Mouse (Mus musculus) limb, embryonic 11.5 days (tissue): ENCODE results near the gene Tnfaip2. TPM values are rescaled to one million over a fixed set of nuclear protein-coding genes. Genes with fewer than 3 reads are reported as not detected.

Experiments used
- ATAC-seq: fragments of 200-750 bp; cut with Nextera tagmentation; 2 replicates; pipeline ENCODE4 v1.8.0; 2017; ENCODE audit warnings: low read depth; ENCODE audit not compliant: insufficient number of reproducible peaks, low FRiP score, low TSS enrichment
- DNase-seq: peaks from one replicate; pipeline ENCODE4 v3.0.0-alpha.2; 2015; ENCODE audit warnings: low spot score
- H3K27ac ChIP-seq: fragments of 300-500 bp; sonication (generic); replicated peaks from 2 replicates; pipeline ENCODE4 v1.5.1; 2014; ENCODE audit warnings: low read depth, mild to moderate bottlenecking, low read length
- H3K27me3 ChIP-seq: fragments of 300-500 bp; sonication (generic); 2 replicates; pipeline ENCODE4 v1.6.1; 2014; ENCODE audit warnings: mild to moderate bottlenecking, low read length, mixed read lengths; ENCODE audit not compliant: control insufficient read depth, insufficient read depth
- H3K36me3 ChIP-seq: fragments of 300-500 bp; sonication (generic); 2 replicates; pipeline ENCODE4 v1.6.1; 2014; ENCODE audit warnings: mild to moderate bottlenecking, low read length, moderate library complexity, mixed read lengths; ENCODE audit not compliant: control insufficient read depth, insufficient read depth
- H3K4me1 ChIP-seq: fragments of 300-500 bp; sonication (generic); 2 replicates; pipeline ENCODE4 v1.6.1; 2014; ENCODE audit warnings: low read length, mixed read lengths; ENCODE audit not compliant: control insufficient read depth, insufficient read depth
- H3K4me2 ChIP-seq: fragments of 300-500 bp; sonication (generic); 2 replicates; pipeline ENCODE4 v1.6.1; 2014; ENCODE audit warnings: low read depth, mild to moderate bottlenecking, moderate library complexity; ENCODE audit not compliant: severe bottlenecking
- H3K4me3 ChIP-seq: fragments of 300-500 bp; sonication (generic); 2 replicates; pipeline ENCODE4 v1.5.1; 2014; ENCODE audit warnings: low read depth, low read length
- H3K9ac ChIP-seq: fragments of 300-500 bp; sonication (generic); 2 replicates; pipeline ENCODE4 v1.6.1; 2014; ENCODE audit warnings: mild to moderate bottlenecking, low read length
- H3K9me3 ChIP-seq: fragments of 300-500 bp; sonication (generic); 2 replicates; pipeline ENCODE4 v1.6.1; 2016; ENCODE audit warnings: low read length; ENCODE audit not compliant: control insufficient read depth
- WGBS: fragments of 180-500 bp; shearing (Covaris S2); extraction: QIAGEN DNeasy Blood & Tissue Kit; methylation state at CpG from one replicate; pipeline ENCODE4 v1.1.7; 2014; 5-methylcytosine and 5-hydroxymethylcytosine counted together
- polyA plus RNA-seq: library from polyadenylated mRNA; unstranded; fragments of >200 nt; fragmentation: Nextera tagmentation; extraction: Ambion mirVana; gene quantifications from 2 replicates; pipeline ENCODE4 v1.2.1, GENCODE M21; 2014

Tnfaip2 gene
- polyA plus RNA-seq, 1 experiment from 2014 or later, result 3.1 TPM

- Histone ChIP-seq H3K27me3 (peaks cover 20% of the 10 kb centered on the region), H3K27ac (no peak overlapping the region), H3K9me3 (no peaks in the 10 kb centered on the region), H3K4me3 (peak overlapping the region; percentile 23), H3K36me3 (no peaks in the 10 kb centered on the region), H3K4me1 (peaks cover 17% of the 10 kb centered on the region), H3K4me2 (peak overlapping the region; percentile 47), H3K9ac (0 out of 2 replicates have a peak overlapping the region, but pooled peaks have one; percentile 27)
- DNase-seq (no peak), ATAC-seq (0 out of 2 replicates have a peak, but pooled peaks have one; percentile 1)
- 16% methylated on average over 12 of the region's 12 CpGs for WGBS
Observed at GRCm38 (mm10) chr12:111412581-111413284, 29.5 kb upstream of the Tnfaip2 start.

GRCm38 (mm10) chr12:111413300-111413699 lies 29.0 kb upstream of the Tnfaip2 start:
- WGBS, result 1% methylated on average over 21 of the region's 21 CpGs
- Histone ChIP-seq H3K9me3 (no peaks in the 10 kb centered on the region), H3K27me3 (peaks cover 18% of the 10 kb centered on the region), H3K4me3 (peak overlapping the region; percentile 23), H3K27ac (no peak overlapping the region), H3K4me1 (peaks cover 17% of the 10 kb centered on the region), H3K9ac (0 out of 2 replicates have a peak overlapping the region, but pooled peaks have one; percentile 27), H3K4me2 (peak overlapping the region; percentile 47), H3K36me3 (no peaks in the 10 kb centered on the region)
- peak; percentile 71 for ATAC-seq
- DNase-seq, result peak; percentile 95

GRCm38 (mm10) chr12:111416921-111417779 lies 25.1 kb upstream of the Tnfaip2 start, which contains the start of gene Exoc3l4:
TSS of gene Exoc3l4 (plus strand) at chr12:111417017.
- Histone ChIP-seq H3K27ac (no peak within 1 kb of the TSS), H3K4me1 (peaks cover 17% of the 10 kb centered on the region)
- ATAC-seq, result peak; percentile 45; the same call in 1 of the 2 replicates

GRCm38 (mm10) chr12:111419918-111420317 lies 22.4 kb upstream of the Tnfaip2 start:
- Histone ChIP-seq H3K36me3 (no peaks in the 10 kb centered on the region), H3K9ac (no peak overlapping the region), H3K27me3 (peaks cover 38% of the 10 kb centered on the region), H3K4me1 (peaks cover 21% of the 10 kb centered on the region; the same call in 1 of the 2 replicates), H3K27ac (no peak overlapping the region), H3K9me3 (no peaks in the 10 kb centered on the region), H3K4me2 (no peak overlapping the region), H3K4me3 (no peak overlapping the region)
- DNase-seq (no peak), ATAC-seq (no peak)
- WGBS, result 73% methylated on average over 5 of the region's 5 CpGs

More at GRCm38 (mm10) chr12:111416921-111417779, 25.1 kb upstream of the Tnfaip2 start, which contains the start of gene Exoc3l4:
- peak; percentile 55 for DNase-seq
- Histone ChIP-seq H3K27me3 (peaks cover 10% of the 10 kb centered on the region), H3K9ac (peak within 1 kb of the TSS; percentile 3; the same call in 1 of the 2 replicates), H3K4me2 (peak within 1 kb of the TSS; percentile 51), H3K9me3 (no peaks in the 10 kb centered on the region), H3K4me3 (0 out of 2 replicates have a peak within 1 kb of the TSS, but pooled peaks have one; percentile 12), H3K36me3 (no peaks in the 10 kb centered on the region)
- 3% methylated on average over 17 of the region's 17 CpGs for WGBS

- Histone ChIP-seq H3K4me2 (no peak overlapping the region), H3K27me3 (peaks cover 47% of the 10 kb centered on the region), H3K27ac (no peak overlapping the region), H3K9me3 (no peaks in the 10 kb centered on the region), H3K4me1 (peaks cover 21% of the 10 kb centered on the region; the same call in 1 of the 2 replicates), H3K4me3 (no peak overlapping the region), H3K9ac (no peak overlapping the region), H3K36me3 (no peaks in the 10 kb centered on the region)
- WGBS, result 57% methylated on average over 7 of the region's 7 CpGs
- DNase-seq (no peak), ATAC-seq (no peak)
Observed at GRCm38 (mm10) chr12:111420946-111421709, 21.1 kb upstream of the Tnfaip2 start.

GRCm38 (mm10) chr12:111422852-111423251 lies 19.4 kb upstream of the Tnfaip2 start:
- no peak for ATAC-seq
- H3K4me1 ChIP-seq, result peaks cover 11% of the 10 kb centered on the region; the same call in 1 of the 2 replicates

GRCm38 (mm10) chr12:111423570-111424129 lies 18.6 kb upstream of the Tnfaip2 start:
- H3K4me2 ChIP-seq, result peak overlapping the region; percentile 42
- peaks cover 61% of the 10 kb centered on the region for H3K27me3 ChIP-seq
- no peaks in the 10 kb centered on the region for H3K36me3 ChIP-seq
- H3K9ac ChIP-seq, result no peak overlapping the region
- H3K4me3 ChIP-seq, result peak overlapping the region; percentile 20
- H3K4me1 ChIP-seq, result peaks cover 15% of the 10 kb centered on the region
- no peak for ATAC-seq
- 4% methylated on average over 43 of the region's 43 CpGs for WGBS
- no peak overlapping the region for H3K27ac ChIP-seq
- H3K9me3 ChIP-seq, result no peaks in the 10 kb centered on the region
- DNase-seq, result peak; percentile 51

More at GRCm38 (mm10) chr12:111422852-111423251, 19.4 kb upstream of the Tnfaip2 start:
- 34% methylated on average over 5 of the region's 5 CpGs for WGBS
- peaks cover 55% of the 10 kb centered on the region for H3K27me3 ChIP-seq
- no peak for DNase-seq
- H3K27ac ChIP-seq, result no peak overlapping the region
- no peaks in the 10 kb centered on the region for H3K9me3 ChIP-seq
- no peak overlapping the region for H3K4me3 ChIP-seq
- no peaks in the 10 kb centered on the region for H3K36me3 ChIP-seq
- no peak overlapping the region for H3K9ac ChIP-seq
- no peak overlapping the region for H3K4me2 ChIP-seq
